Mouse (Mus musculus): ENCODE data around the gene Grin2c.

Grin2c gene

GRCm38 (mm10) chr11:115282723-115283485 lies 15.9 kb upstream of the Grin2c start:
- no peak for DNase-seq

- no peak for DNase-seq
Measured at GRCm38 (mm10) chr11:115282295-115282694, 15.3 kb upstream of the Grin2c start.

- DNase-seq, result no peak
Measured at GRCm38 (mm10) chr11:115279726-115280125, 12.7 kb upstream of the Grin2c start.

- no peak for DNase-seq
Measured at GRCm38 (mm10) chr11:115278176-115278575, 11.1 kb upstream of the Grin2c start.

GRCm38 (mm10) chr11:115277604-115277975 lies 10.5 kb upstream of the Grin2c start:
- no peak for DNase-seq

GRCm38 (mm10) chr11:115276780-115277603 lies 9.9 kb upstream of the Grin2c start, which contains the start of gene Fdxr:
Gene Fdxr, minus strand, starts transcription at chr11:115277050.
- peak; percentile 99 for DNase-seq

- no peak for DNase-seq
Measured at GRCm38 (mm10) chr11:115275954-115276353, 8.9 kb upstream of the Grin2c start.

- DNase-seq, result no peak
Measured at GRCm38 (mm10) chr11:115275509-115275908, 8.5 kb upstream of the Grin2c start.

- DNase-seq, result no peak
Measured at GRCm38 (mm10) chr11:115274771-115275170, 7.7 kb upstream of the Grin2c start.

GRCm38 (mm10) chr11:115274178-115274577 lies 7.1 kb upstream of the Grin2c start:
- no peak for DNase-seq

- no peak for DNase-seq
Measured at GRCm38 (mm10) chr11:115273735-115274134, 6.7 kb upstream of the Grin2c start.

- no peak for DNase-seq
Measured at GRCm38 (mm10) chr11:115272894-115273498, 6.0 kb upstream of the Grin2c start.

GRCm38 (mm10) chr11:115271481-115271880 lies 4.4 kb upstream of the Grin2c start:
- no peak for DNase-seq

- no peak for DNase-seq
Measured at GRCm38 (mm10) chr11:115271052-115271451, 4.0 kb upstream of the Grin2c start.

- peak; percentile 73 to 90 for DNase-seq
Measured at GRCm38 (mm10) chr11:115270148-115270861, 3.3 kb upstream of the Grin2c start.

GRCm38 (mm10) chr11:115269330-115270066 lies 2.5 kb upstream of the Grin2c start:
- no peak for DNase-seq

- no peak for DNase-seq
Measured at GRCm38 (mm10) chr11:115267958-115268357, 915 bp upstream of the Grin2c start.

- no peak for DNase-seq
Measured at GRCm38 (mm10) chr11:115266400-115266778, 654 bp downstream of the Grin2c start.

- no peak for DNase-seq
Measured at GRCm38 (mm10) chr11:115265771-115266399, 1.2 kb downstream of the Grin2c start.

GRCm38 (mm10) chr11:115264862-115265668 lies 2.0 kb downstream of the Grin2c start:
- DNase-seq, result peak in 1 of 2 experiments; percentile 44
